Mouse (Mus musculus): ENCODE results near the gene Dpp10. TPM values are rescaled to one million over a fixed set of nuclear protein-coding genes. Genes with fewer than 3 reads are reported as not detected.

Dpp10 gene
- polyA plus RNA-seq, 1 experiment: 0.03 TPM

DNA sequence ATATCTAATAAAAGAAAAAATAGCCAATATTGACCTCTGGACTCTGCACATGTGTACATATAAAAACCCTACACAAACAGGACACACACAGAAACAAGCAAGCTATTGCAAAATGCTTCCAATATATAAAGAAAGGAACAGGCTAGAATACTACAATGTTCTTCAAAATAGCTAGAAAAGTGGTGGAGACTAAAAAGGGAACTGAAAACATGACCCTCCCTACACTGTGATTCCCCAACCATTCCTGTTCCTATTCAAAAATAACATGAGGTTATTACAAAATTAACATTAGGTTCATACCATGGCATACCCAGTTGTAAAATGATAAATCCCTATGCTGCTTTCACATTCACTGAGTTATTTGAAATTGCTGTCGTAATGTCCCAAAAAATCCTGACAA is 125.8 kb downstream of the Dpp10 start:
- Histone ChIP-seq H3K27ac (ENCODE audit: insufficient read depth, low read depth, low read length) (no peak overlapping the region), H3K4me1 (ENCODE audit: control insufficient read depth, insufficient read depth, low read length) (no peaks in the 10 kb centered on the region), H3K36me3 (ENCODE audit: control insufficient read depth, insufficient read depth, low read length) (no peaks in the 10 kb centered on the region), H3K4me3 (ENCODE audit: insufficient read depth, low read depth, low read length) (no peak overlapping the region), H3K27me3 (replicated peaks; ENCODE audit: control insufficient read depth, insufficient read depth, low read length) (no peaks in the 10 kb centered on the region)
- 89% methylated on average over 1 of the region's 1 CpGs for WGBS
- TF ChIP-seq POLR2A (IDR thresholded peaks at IDR 0.05; ENCODE audit: low read depth, low read length): no peak
- no peak for TF ChIP-seq CTCF (conservative IDR thresholded peaks at IDR 0.05; ENCODE audit: insufficient read depth, insufficient read length, low read depth, low read length)
- no peak for DNase-seq

DNA sequence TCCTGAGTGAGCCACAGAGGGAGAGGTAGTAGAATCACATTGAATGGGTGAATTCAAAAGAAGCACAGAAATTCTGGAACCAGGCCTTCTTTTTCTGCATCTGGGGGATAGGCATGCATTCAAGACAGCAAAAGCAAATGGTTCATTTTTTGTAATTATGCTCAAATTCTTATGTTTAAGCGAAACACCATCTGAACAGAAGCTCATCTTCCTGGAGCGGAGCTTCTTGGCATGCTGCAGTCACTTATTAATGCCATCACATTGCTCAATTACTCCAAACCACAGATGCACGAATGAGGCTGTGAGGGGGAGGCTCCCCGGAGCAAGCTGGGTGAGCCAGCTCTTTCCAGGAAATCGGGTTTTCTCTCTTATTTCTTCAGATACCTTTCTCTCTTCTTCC is 142.7 kb downstream of the Dpp10 start:
- H3K36me3 ChIP-seq (ENCODE audit: control insufficient read depth, insufficient read depth, low read length): no peaks in the 10 kb centered on the region
- H3K27ac ChIP-seq (ENCODE audit: insufficient read depth, low read depth, low read length): no peak overlapping the region
- WGBS: 61% methylated on average over 5 of the region's 5 CpGs
- TF ChIP-seq POLR2A (IDR thresholded peaks at IDR 0.05; ENCODE audit: low read depth, low read length): no peak
- no peak for TF ChIP-seq CTCF (conservative IDR thresholded peaks at IDR 0.05; ENCODE audit: insufficient read depth, insufficient read length, low read depth, low read length)
- no peaks in the 10 kb centered on the region for H3K27me3 ChIP-seq (replicated peaks; ENCODE audit: control insufficient read depth, insufficient read depth, low read length)
- H3K4me1 ChIP-seq (ENCODE audit: control insufficient read depth, insufficient read depth, low read length): no peaks in the 10 kb centered on the region
- no peak for DNase-seq
- no peak overlapping the region for H3K4me3 ChIP-seq (ENCODE audit: insufficient read depth, low read depth, low read length)

DNA sequence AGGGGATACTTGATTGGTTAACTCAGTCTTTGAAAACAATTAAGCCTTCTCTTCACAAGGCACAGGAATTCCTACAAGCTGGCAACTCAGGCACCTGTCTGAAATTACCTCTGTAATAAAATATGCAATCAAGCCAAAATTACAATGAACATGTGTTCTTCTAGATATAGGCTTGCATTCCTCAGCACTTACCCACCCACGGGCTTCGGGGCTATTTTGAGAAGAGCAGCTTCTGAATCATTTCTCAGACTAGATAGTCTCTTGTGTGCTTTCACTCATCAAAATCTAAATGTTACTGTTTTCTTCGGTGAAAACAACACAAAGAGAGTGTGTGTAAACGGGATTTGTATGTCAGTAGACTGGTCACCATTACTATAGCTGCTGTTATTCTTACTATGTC is 144.1 kb downstream of the Dpp10 start:
- no peak for DNase-seq
- no peaks in the 10 kb centered on the region for H3K4me1 ChIP-seq (ENCODE audit: control insufficient read depth, insufficient read depth, low read length)
- WGBS: 66% methylated on average over 4 of the region's 4 CpGs
- no peak overlapping the region for H3K27ac ChIP-seq (ENCODE audit: insufficient read depth, low read depth, low read length)
- no peaks in the 10 kb centered on the region for H3K36me3 ChIP-seq (ENCODE audit: control insufficient read depth, insufficient read depth, low read length)
- H3K4me3 ChIP-seq (ENCODE audit: insufficient read depth, low read depth, low read length): no peak overlapping the region
- no peaks in the 10 kb centered on the region for H3K27me3 ChIP-seq (replicated peaks; ENCODE audit: control insufficient read depth, insufficient read depth, low read length)
- TF ChIP-seq CTCF (conservative IDR thresholded peaks at IDR 0.05; ENCODE audit: insufficient read depth, insufficient read length, low read depth, low read length) (no peak), POLR2A (IDR thresholded peaks at IDR 0.05; ENCODE audit: low read depth, low read length) (no peak)

DNA sequence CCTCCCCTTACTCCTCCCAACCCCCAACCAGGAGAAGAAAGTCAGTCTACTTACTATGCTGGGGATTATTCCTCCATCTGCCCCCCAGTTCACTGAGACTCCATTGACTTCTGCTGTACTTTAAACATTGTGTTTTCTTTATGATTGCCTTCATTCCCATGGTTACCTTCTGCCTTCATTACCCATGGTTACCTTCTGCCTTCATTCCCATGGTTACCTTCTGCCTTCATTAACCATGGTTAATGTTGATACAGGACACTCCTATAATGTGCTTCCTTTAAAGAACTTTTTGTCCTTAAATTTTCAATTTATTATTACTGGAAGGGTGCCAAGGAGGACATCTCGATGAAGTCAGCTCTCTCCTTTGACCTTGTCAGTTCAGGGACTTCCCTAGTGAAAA is 158.1 kb downstream of the Dpp10 start:
- Histone ChIP-seq H3K27ac (ENCODE audit: insufficient read depth, low read depth, low read length) (no peak overlapping the region), H3K4me3 (ENCODE audit: insufficient read depth, low read depth, low read length) (no peak overlapping the region), H3K4me1 (ENCODE audit: control insufficient read depth, insufficient read depth, low read length) (no peaks in the 10 kb centered on the region), H3K27me3 (replicated peaks; ENCODE audit: control insufficient read depth, insufficient read depth, low read length) (no peaks in the 10 kb centered on the region), H3K36me3 (ENCODE audit: control insufficient read depth, insufficient read depth, low read length) (no peaks in the 10 kb centered on the region)
- no peak for TF ChIP-seq POLR2A (IDR thresholded peaks at IDR 0.05; ENCODE audit: low read depth, low read length)
- no peak for TF ChIP-seq CTCF (conservative IDR thresholded peaks at IDR 0.05; ENCODE audit: insufficient read depth, insufficient read length, low read depth, low read length)
- DNase-seq: no peak
- WGBS: 8% methylated on average over 1 of the region's 1 CpGs

DNA sequence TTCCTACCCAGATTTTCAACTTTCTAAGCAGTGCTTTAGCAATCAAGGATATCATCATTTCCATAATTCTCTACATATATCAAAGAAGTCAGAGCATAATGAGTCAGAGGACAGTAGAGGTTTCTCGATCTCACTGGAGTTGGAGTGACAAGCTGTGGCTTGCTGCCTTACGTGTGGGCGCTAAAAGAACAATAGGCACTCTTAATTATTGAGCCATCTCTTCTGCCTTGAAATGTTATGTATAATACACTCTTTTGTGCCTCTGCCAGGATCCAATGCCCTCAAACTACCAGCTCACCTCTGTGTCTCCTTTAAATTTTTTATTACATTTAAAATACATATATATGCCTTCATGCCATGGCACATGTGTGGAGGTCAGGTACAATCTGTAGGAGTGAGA is 198.5 kb downstream of the Dpp10 start:
- H3K27ac ChIP-seq (ENCODE audit: insufficient read depth, low read depth, low read length): no peak overlapping the region
- H3K36me3 ChIP-seq (ENCODE audit: control insufficient read depth, insufficient read depth, low read length): no peaks in the 10 kb centered on the region
- DNase-seq: no peak
- TF ChIP-seq CTCF (conservative IDR thresholded peaks at IDR 0.05; ENCODE audit: insufficient read depth, insufficient read length, low read depth, low read length): no peak
- no peak for TF ChIP-seq POLR2A (IDR thresholded peaks at IDR 0.05; ENCODE audit: low read depth, low read length)
- 86% methylated on average over 3 of the region's 3 CpGs for WGBS
- no peaks in the 10 kb centered on the region for H3K27me3 ChIP-seq (replicated peaks; ENCODE audit: control insufficient read depth, insufficient read depth, low read length)
- no peak overlapping the region for H3K4me3 ChIP-seq (ENCODE audit: insufficient read depth, low read depth, low read length)
- H3K4me1 ChIP-seq (ENCODE audit: control insufficient read depth, insufficient read depth, low read length): no peaks in the 10 kb centered on the region

DNA sequence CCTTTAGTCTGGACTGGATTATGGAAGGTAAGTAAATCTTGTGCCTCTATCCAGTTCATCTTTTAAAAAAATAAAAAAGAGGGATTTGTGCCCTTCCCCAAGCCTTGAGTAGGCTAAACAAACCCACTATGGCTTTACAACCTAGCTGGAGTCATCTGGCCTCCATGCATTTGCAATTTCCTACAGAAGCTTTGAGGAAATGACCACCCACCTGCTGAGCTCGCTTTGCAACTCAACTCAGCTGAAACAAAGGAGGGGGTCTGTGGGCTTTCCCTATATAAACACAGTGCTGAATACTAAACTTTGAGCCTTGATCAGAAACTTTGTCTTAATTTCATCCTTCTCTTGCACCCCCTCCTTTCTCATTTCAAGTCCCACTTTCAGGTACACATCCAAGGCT is 244.2 kb downstream of the Dpp10 start:
- no peak for DNase-seq
- TF ChIP-seq CTCF (conservative IDR thresholded peaks at IDR 0.05; ENCODE audit: insufficient read depth, insufficient read length, low read depth, low read length) (no peak), POLR2A (IDR thresholded peaks at IDR 0.05; ENCODE audit: low read depth, low read length) (no peak)
- Histone ChIP-seq H3K4me1 (ENCODE audit: control insufficient read depth, insufficient read depth, low read length) (no peaks in the 10 kb centered on the region), H3K36me3 (ENCODE audit: control insufficient read depth, insufficient read depth, low read length) (no peaks in the 10 kb centered on the region), H3K27ac (ENCODE audit: insufficient read depth, low read depth, low read length) (no peak overlapping the region), H3K27me3 (replicated peaks; ENCODE audit: control insufficient read depth, insufficient read depth, low read length) (no peaks in the 10 kb centered on the region), H3K4me3 (ENCODE audit: insufficient read depth, low read depth, low read length) (no peak overlapping the region)
- 34% methylated on average over 1 of the region's 1 CpGs for WGBS

DNA sequence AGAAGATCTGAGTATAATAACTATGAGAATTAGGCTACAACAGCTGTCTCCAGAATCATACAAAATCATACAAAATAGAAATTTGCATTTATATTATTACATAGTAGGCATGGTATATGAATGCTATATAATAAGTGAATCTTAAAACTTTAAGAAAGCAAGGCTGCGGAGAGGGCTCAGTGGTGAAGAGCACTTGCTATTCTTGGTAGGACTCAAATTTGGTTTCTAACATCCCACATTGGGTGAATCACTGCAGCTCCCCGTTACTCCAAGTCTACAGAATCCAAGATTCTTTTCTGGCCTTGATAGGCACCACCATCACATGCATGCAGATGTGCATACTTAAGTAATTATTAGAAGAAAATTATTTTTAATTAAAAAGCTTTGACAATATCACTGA is 279.8 kb downstream of the Dpp10 start:
- no peak overlapping the region for H3K27ac ChIP-seq (ENCODE audit: insufficient read depth, low read depth, low read length)
- no peaks in the 10 kb centered on the region for H3K27me3 ChIP-seq (replicated peaks; ENCODE audit: control insufficient read depth, insufficient read depth, low read length)
- no peaks in the 10 kb centered on the region for H3K36me3 ChIP-seq (ENCODE audit: control insufficient read depth, insufficient read depth, low read length)
- H3K4me1 ChIP-seq (ENCODE audit: control insufficient read depth, insufficient read depth, low read length): no peaks in the 10 kb centered on the region
- WGBS: 94% methylated on average over 2 of the region's 2 CpGs
- DNase-seq: no peak
- no peak for TF ChIP-seq CTCF (conservative IDR thresholded peaks at IDR 0.05; ENCODE audit: insufficient read depth, insufficient read length, low read depth, low read length)
- no peak for TF ChIP-seq POLR2A (IDR thresholded peaks at IDR 0.05; ENCODE audit: low read depth, low read length)
- H3K4me3 ChIP-seq (ENCODE audit: insufficient read depth, low read depth, low read length): no peak overlapping the region

DNA sequence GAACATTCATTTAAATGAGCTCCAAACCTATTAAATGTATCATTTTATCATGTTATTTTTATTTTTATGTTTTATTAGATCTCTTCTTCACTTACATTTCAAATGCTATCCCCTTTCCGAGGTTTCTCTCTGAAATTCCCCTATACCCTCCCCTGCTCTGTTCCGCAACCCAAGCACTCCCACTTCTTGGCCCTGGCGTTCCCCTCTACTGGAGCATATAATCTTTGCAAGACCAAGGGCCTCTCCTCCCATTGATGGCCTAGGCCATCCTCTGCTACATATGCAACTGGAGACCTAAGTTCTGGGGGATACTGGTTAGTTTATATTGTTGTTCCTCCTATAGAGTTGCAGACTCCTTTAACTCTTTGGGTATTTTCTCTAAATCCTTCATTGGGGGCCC is 283.1 kb downstream of the Dpp10 start:
- H3K27ac ChIP-seq (ENCODE audit: insufficient read depth, low read depth, low read length): no peak overlapping the region
- no peaks in the 10 kb centered on the region for H3K4me1 ChIP-seq (ENCODE audit: control insufficient read depth, insufficient read depth, low read length)
- H3K4me3 ChIP-seq (ENCODE audit: insufficient read depth, low read depth, low read length): no peak overlapping the region
- no peak for DNase-seq
- TF ChIP-seq CTCF (conservative IDR thresholded peaks at IDR 0.05; ENCODE audit: insufficient read depth, insufficient read length, low read depth, low read length) (no peak), POLR2A (IDR thresholded peaks at IDR 0.05; ENCODE audit: low read depth, low read length) (no peak)
- no peaks in the 10 kb centered on the region for H3K27me3 ChIP-seq (replicated peaks; ENCODE audit: control insufficient read depth, insufficient read depth, low read length)
- no peaks in the 10 kb centered on the region for H3K36me3 ChIP-seq (ENCODE audit: control insufficient read depth, insufficient read depth, low read length)
- WGBS: 59% methylated on average over 3 of the region's 3 CpGs

All from kidney, adult 2 months (tissue).